Mouse (Mus musculus): Measurements from ENCODE around the gene Hmcn1.

- TF ChIP-seq TCF12 (IDR thresholded peaks at IDR 0.05; ENCODE audit: insufficient read depth, poor library complexity, severe bottlenecking) (no peak), CEBPB (IDR thresholded peaks at IDR 0.05; ENCODE audit: insufficient read depth, poor library complexity, severe bottlenecking) (no peak), POLR2A (IDR thresholded peaks at IDR 0.05; ENCODE audit: insufficient read length, low read depth) (no peak), USF1 (IDR thresholded peaks at IDR 0.05; ENCODE audit: low read depth) (no peak), REST (IDR thresholded peaks at IDR 0.05; ENCODE audit: insufficient read depth, insufficient read length) (no peak), MAX (IDR thresholded peaks at IDR 0.05; ENCODE audit: low read depth) (no peak), POLR2AphosphoS2 (IDR thresholded peaks at IDR 0.05; ENCODE audit: insufficient read length, low read depth) (no peak), SRF (IDR thresholded peaks at IDR 0.05; ENCODE audit: control insufficient read depth, insufficient read length, low read depth) (no peak), MYOG (IDR thresholded peaks at IDR 0.05; ENCODE audit: control insufficient read depth in 1 of 3, insufficient read depth in 1 of 3, insufficient read length in 2 of 3, low read depth in 2 of 3) (no peak)
These were observed 295.5 kb downstream of the Hmcn1 start for GRCm38 (mm10) chr1:150697749-150698148.

Measured in myocyte (in vitro differentiated cells).